Mouse (Mus musculus) gastrocnemius, postnatal 10 days (tissue): Measurements from ENCODE around the gene Card9. TPM values are rescaled to one million over a fixed set of nuclear protein-coding genes. Genes with fewer than 3 reads are reported as not detected.

ENCODE experiments used
- DNase-seq: peaks from one replicate; pipeline ENCODE4 v3.0.0; 2021; ENCODE audit warnings: mixed read lengths
- total RNA-seq, 2 experiments: library from RNA; stranded (reverse); gene quantifications; 2 replicates each; pipeline ENCODE4 v1.2.3; 2021

Gene Card9
- total RNA-seq, 2 experiments from 2014 or later: 0.82 to 1.5 TPM

GRCm38 (mm10) chr2:26325386-26326181 is 35.1 kb downstream of the Card9 start:
- DNase-seq: peak; percentile 69

DNA sequence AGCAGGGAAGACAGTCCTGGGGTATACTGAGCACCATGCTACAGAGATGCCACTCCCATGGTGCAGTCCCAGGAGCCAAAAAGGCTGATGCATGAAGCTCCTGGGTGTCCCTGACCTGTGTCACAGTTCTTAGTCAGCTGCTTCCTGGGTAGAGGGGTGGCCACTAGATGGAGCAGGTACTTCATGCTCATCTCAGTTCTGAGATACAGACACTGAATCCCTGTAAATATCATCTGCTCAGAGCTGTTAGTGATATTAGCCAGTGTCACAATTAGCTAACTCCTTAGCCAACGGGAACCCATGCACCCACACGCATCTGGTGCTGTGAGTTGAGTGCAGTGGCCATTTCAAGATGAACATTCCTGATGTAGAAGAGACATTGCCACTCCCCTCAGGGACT is 35.8 kb downstream of the Card9 start:
- DNase-seq: no peak

DNA sequence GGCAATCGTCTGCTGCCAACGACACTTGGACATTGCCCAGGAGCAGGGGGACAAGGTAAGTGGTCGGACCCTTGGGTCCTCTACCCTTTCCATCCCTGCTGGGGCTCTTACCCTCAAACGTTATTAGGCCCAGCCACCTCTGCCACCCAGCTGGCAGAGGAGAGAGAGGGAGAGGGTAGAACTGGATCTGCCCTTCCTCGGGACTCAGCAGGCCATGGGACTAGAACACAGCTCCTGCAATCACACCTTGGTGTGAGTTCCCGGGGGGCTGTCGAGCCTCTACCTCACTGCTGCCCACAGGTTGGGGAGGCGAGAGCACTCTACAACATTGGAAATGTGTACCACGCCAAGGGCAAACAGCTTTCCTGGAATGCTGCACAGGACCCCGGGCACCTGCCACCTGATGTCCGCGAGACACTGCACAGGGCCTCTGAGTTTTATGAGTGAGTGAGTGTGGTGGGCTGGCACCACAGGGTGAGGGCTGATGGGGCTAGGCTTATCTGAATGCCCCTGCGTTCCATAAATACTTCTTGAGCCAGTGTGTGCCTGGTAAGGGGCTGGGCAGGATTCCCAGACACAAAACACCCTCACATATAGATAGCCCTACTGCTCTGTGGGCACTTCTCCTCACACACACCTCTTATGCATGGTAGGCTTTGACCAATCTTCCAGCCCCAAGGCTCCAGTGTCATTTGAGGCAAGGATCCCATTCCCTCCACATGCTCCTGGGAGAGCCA is 37.0 kb downstream of the Card9 start:
- DNase-seq: no peak

DNA sequence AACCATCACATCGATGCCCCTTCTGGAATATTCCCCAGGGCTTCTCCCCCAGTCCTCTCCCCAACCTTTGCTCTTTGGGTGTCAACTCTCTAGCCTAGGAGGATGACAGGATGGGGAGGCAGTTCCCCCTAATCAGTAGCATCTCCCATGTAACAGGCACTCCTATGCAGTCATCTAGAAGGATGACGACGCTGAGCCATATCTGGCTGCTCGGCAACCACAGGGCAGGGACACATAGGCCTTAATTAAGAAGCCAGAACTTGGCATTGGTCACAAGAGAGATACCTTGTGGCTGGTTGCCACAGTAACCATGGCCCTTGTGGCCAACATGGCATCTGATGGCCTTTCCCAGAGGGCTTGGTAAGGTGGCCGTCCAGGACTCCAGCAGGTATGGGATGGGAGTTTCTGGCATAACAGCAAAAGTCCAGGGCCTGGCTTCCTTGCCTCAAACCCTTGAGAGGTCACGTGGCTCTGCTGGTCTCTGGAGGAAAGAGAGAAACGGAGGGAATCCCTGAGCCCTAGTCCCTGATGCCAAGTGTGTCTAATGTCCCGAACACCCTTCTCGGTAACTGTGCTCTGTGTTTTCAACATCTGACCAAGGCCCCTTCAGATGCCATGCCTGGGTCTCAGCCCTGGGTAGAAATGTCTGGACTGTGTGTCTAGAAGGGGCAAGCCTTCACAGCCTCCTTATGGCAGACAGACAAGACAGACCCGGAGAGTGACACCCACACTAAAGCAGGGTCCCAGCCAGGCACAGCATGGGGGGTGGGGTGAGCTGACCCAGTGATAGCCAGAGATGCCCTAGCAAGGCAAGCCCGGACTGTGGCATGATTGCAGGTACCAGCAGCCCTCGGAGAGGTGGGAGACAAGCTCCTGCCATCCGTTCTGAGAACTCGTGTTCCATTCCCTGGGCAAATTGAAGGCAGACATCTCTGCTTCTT is 40.2 kb downstream of the Card9 start:
- DNase-seq: no peak

DNA sequence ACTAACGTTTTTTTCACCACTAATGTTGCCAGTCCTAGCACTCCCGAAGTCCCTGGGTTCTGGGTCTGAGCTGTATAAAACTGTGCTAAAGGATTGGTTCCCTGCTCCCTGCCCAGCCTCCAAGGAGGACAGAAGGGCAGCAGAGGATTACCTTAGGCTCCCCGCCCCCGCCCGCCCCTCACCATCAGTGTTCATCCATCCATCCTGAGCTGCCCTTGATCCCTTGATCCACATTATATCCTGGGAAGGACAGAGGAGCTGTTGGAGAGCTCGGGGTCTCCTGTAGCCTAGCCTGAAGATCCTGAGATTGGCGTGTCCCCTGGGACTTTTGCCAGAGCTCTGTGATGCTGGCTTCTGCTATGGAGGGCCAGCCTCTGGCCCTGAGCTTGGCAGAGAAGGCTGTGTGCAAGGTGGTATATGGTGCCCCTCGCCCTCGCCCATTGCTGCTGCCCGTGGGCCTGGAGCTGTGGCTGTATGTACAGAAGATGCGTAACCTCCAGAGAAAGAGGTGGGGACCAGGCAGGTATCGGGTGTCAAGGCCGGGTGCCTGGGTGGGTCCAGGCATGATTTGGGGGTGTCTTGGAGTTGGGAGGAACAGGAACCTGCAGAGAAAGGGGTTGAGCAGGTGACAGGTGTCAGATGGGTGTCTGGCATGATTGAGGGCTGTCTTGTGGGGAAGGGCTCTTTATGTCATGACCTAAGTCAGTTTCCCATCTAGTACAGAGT is 41.0 kb downstream of the Card9 start:
- no peak for DNase-seq

GRCm38 (mm10) chr2:26319109-26319508 is 41.6 kb downstream of the Card9 start:
- DNase-seq: no peak

DNA sequence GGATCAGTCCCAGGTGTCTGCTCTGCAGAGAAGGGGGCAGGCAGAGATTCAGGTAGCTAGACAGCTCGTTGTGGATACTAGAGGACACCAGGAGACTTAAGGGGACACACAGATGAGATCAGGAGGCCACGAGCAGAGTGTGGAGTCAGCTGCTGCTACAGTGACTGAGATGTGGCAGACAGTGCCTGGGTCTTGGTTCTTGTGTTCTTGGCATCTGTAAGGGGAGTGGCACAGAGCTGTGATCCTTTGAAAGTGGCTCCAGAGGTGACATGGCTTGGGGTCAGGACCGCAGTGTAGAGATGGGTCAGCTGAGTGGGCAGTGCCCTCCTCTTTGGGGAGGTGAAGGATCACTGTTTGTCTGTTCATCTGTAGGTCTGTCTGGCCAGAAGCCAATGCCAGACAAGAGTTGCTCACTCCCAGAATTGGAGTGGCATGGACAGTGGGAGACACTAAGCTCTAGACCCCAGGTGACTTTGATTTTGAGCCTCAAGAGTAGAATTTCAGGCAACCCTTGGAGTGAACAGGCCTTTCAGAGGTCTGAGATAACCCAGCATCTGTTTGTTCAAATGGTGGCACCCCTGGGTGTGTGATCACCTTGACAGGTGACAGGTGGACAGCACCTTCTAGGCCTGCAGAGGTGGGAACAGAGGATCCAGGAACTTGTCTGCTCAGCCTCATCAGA is 42.6 kb downstream of the Card9 start:
- DNase-seq: no peak

DNA sequence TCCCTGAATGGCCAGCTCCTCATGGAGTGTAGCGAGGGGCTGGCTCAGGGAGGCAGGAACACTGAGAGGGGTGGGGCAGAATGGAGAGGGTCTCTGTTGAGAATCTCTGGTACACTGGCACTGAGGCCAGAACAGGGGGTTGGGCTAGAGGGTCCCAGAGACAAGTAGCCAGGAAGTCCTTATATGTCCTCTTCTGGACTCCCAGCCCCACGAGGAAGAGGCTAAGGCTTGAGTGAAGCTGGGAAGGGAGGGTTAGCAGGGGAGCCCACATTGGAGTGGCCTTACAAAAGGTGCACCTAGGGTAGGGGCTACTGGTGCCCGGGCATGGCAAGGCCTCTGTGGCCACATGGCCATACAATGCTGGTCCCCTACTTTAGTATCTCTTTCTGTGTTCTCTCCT is 43.3 kb downstream of the Card9 start:
- no peak for DNase-seq

DNA sequence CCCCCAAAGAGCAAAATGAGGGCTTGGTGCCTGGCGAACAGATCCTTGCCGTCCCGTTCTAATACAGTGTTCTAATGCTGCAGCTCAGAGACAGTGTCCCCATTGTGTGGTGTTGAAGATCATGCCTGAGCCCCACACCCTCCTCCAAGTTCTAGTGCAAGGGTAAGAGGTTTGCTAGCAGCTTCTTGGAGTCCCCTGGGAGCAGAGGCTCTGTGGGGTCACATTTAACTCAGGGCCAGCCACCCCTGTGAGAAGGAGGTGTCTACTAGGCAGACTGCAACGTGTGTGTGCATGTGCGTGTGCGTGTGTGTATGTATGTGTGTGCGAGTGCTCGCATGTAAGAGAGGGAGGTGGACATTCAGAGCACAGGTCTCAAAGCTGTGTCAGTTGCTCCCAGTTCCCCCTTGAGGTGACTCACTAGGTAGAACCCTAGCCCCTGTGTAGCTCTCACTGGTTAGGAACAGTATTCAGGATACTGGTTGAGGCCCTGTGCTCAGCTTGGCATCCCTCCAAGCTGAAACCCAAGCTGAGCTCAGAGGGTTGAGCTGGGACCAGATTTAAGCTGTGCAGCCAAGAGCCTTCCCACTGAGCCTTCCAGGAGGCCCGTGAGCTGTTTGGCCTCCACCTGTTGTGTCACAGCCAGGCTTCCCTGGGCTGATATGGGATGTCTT is 44.0 kb downstream of the Card9 start:
- no peak for DNase-seq

DNA sequence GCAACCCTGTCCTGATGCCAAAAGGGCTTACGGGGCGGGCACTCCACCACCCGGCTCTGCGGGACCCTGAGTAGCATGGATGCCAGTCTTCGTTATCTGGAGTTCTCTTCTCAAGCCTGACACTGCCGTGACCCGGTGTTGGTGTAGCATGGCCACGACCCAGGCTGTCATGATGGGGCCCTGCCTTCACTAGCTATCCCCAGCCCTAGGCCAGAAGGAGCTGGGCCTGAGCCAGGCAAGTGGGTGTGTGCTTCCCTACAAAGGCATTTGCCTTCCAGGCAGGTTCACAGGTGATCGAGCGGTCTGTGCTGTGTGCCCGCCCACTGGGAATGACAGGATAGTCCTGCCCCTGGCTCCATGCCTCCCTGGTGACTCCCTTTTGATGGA is 44.8 kb downstream of the Card9 start:
- DNase-seq: peak; percentile 65

- DNase-seq: peak; percentile 86
Measured at GRCm38 (mm10) chr2:26315072-26315924, 45.4 kb downstream of the Card9 start, which contains the start of gene Gpsm1. Gene Gpsm1 (plus strand): TSS chr2:26315515.

GRCm38 (mm10) chr2:26314281-26315071 is 46.2 kb downstream of the Card9 start:
- peak; percentile 50 for DNase-seq

- DNase-seq: no peak
Measured at GRCm38 (mm10) chr2:26313394-26313793, 47.3 kb downstream of the Card9 start.

DNA sequence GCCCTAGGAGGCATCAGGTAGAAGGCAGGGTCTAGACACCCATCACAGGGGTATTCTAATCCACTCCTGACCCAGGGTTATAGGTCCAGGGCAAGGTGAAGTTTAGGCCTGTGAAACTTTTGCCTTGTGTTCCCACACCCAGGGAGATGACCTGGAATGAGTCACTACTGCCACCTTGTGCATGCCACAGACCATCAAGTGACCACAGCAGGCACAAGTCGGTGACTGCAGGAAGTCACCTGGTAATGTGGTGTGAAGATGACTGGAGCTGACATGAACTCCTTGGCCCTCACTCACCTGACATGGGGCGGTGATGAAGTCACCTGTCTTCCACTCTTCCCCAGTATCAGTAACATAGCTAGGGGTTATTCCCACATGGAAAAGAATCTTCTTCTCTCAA is 47.9 kb downstream of the Card9 start:
- DNase-seq: no peak

- no peak for DNase-seq
Measured at GRCm38 (mm10) chr2:26311936-26312335, 48.8 kb downstream of the Card9 start.

DNA sequence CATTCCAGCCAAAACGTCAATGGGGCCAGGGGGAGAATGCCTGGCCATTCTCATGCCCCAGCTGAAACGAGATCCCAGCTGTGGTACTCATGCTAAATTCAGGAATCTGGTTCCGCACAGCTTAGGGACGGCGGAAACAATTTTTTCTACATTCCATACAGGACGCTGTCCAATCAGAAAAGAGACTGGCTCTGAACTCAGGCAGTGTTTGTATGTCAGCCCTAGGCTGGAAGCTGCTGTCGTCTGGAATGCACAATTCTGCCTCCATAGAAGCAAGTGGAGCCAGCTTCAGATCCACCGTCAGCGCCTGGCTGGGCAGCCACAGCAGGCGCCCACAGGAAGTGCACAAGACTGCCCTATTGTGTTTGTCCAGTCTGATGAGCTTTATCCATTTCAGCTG is 51.0 kb downstream of the Card9 start:
- no peak for DNase-seq

- DNase-seq: no peak
Measured at GRCm38 (mm10) chr2:26306702-26307101, 54.0 kb downstream of the Card9 start.

DNA sequence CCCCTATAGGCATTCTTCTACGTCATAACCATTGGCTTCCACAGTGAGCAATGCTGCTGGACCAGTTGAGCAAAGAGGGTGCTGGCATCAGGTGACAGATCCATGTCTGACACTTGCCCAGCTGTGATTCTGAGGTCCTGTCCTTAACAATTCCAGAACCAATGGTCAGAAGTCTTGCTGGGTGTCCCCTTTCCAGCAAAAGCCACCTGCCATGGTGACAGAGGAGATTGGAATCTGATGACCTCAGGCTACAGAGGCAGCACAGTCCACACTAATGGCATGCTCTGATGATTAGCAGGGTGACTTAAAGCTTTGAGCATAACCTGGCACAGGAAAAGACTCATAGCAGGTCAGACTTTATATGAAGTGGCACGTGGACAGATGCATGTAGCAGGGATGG is 55.2 kb downstream of the Card9 start:
- no peak for DNase-seq

DNA sequence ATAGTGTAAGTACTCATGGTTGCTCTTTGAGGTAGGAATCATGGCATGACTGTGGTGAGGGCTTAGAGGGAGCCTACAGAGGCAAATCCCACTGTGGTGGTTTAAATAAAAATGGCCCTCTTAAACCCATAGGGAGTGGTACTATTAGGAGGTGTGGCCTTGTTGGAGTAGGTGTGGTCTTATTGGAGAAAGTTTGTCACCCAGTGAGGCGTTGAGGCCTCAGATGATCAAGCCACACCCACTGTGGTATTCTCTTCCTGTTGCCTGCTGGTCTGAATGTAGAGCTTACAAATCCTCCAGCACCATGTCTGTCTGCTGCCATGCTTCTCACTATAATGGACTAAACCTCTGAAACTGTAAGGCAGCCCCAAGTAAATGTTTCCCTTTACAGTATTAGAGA is 56.0 kb downstream of the Card9 start:
- no peak for DNase-seq
